In the genomic region with DNA sequence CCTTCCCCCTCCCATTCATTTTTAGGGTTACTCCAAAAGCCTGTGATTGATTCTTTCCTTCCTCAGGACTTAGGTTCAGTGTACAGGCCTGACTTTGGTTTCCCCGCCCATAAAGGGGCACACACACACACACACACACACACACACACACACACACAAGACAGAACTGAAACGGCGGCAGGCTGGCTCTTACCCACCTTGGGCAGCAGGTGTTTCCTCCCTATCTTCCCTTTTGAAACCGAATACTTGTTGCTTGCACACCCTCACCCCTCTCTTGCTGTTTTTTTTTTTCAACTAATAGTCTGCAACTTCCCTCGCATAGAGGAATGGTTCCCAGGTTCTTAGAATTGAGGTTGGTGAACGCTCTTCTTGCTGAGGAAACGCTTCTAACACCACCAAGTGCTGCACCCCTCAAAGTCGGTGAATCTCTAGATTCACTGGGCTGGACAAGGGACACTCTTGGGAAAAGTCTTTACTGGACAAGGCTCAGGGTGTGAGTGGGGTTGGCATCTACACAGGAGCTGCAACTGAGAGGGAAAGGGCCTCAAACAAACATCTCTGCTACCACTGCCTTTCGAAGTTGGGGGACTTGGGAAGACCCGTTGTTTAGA, we compare ENCODE assay signal across 9 mouse cellular contexts. TPM values are rescaled to one million over a fixed set of nuclear protein-coding genes. Genes with fewer than 3 reads are reported as not detected.
A peak's percentile ranks its signal among the peaks of the same experiment; 100 is the strongest.
DNase-seq lines count a peak whose midpoint lies in the region; ATAC-seq lines count a peak whose summit lies in the region.
"Had no signal": no experiment of that assay in that cellular context is flagged by ENCODE, and none has a peak within 500 bp of the region (broad histone marks: within the 10 kb centered on the region; RNA-seq: fewer than 3 reads in every experiment).

No protein-coding gene starts in this region.

- peaks cover 54% of the 10 kb centered on the region for H3K4me1 ChIP-seq in limb, embryonic 15.5 days

- H3K4me2 ChIP-seq in limb, embryonic 15.5 days = peak overlapping the region; percentile 60

- peak; percentile 79 for DNase-seq in CD4-positive, CD25-positive, alpha-beta regulatory T cell, adult 2 months (ENCODE audit: low read depth, low spot score)
- DNase-seq in T-cell, adult 2 months (ENCODE audit: low spot score) = peak; percentile 70
- peak; percentile 82 for DNase-seq in naive thymus-derived CD4-positive, alpha-beta T cell, adult 2 months (ENCODE audit: low read depth)
- no peak for DNase-seq in yolk sac, embryonic 10.5 days (ENCODE audit: low spot score)
- DNase-seq in ovary, postnatal 10 days (ENCODE audit: low spot score) = no peak
- no peak for DNase-seq in layer of hippocampus, postnatal 25 days (ENCODE audit: extremely low spot score in 1 of 2, low spot score in 1 of 2)

- H3K36me3 ChIP-seq in limb, embryonic 15.5 days = peaks cover 27% of the 10 kb centered on the region

- WGBS in limb, embryonic 15.5 days = 8% methylated on average over 10 of the region's 10 CpGs

- no peaks in the 10 kb centered on the region for H3K27me3 ChIP-seq in limb, embryonic 15.5 days

- ATAC-seq in hematopoietic stem cell, adult 5-6 weeks (replicated peaks in 1 of 2; ENCODE audit: insufficient read depth in 1 of 2, low FRiP score in 2 of 2, low TSS enrichment in 1 of 2, low read depth in 1 of 2, poor library complexity in 2 of 2, severe bottlenecking in 2 of 2) = peak; percentile 52 to 65
- no peak; the same call in 1 of the 2 replicates for ATAC-seq in limb, embryonic 15.5 days (ENCODE audit: insufficient number of reproducible peaks, low FRiP score, low TSS enrichment, low read depth)

- H3K27ac ChIP-seq in limb, embryonic 15.5 days = peak overlapping the region; percentile 97

- peak overlapping the region; percentile 91 for H3K9ac ChIP-seq in limb, embryonic 15.5 days

- no peaks in the 10 kb centered on the region for H3K9me3 ChIP-seq in limb, embryonic 15.5 days

- H3K4me3 ChIP-seq in limb, embryonic 15.5 days = peak overlapping the region; percentile 77

RNA-seq across cellular contexts. Expression of gene Mgat1, which starts 5.9 kb away (rescaled TPM):
- total RNA-seq in hematopoietic stem cell, adult 5-6 weeks (2017) = 50.9 and 100 TPM in 2 replicates
- 74.6 and 81.3 TPM in 2 replicates for polyA plus RNA-seq in limb, embryonic 15.5 days (2015; fragmentation: Nextera tagmentation; extraction: Ambion mirVana)
- 10 to 100 TPM; 54.4 to 57.0 TPM for total RNA-seq in layer of hippocampus, postnatal 25 days (2021)

RNA-seq across cellular contexts. Expression of gene Olfr1393, which starts 28.2 kb away (rescaled TPM):
- total RNA-seq in hematopoietic stem cell, adult 5-6 weeks (2017) = not detected in 2 replicates
- not detected in 2 replicates for polyA plus RNA-seq in limb, embryonic 15.5 days (2015; fragmentation: Nextera tagmentation; extraction: Ambion mirVana)
- total RNA-seq in layer of hippocampus, postnatal 25 days (2021) = not detected

RNA-seq across cellular contexts. Expression of gene Olfr1392, which starts 35.2 kb away (rescaled TPM):
- total RNA-seq in hematopoietic stem cell, adult 5-6 weeks (2017) = not detected in 2 replicates
- 0.10 and 0.11 TPM in 2 replicates for polyA plus RNA-seq in limb, embryonic 15.5 days (2015; fragmentation: Nextera tagmentation; extraction: Ambion mirVana)
- total RNA-seq in layer of hippocampus, postnatal 25 days (2021) = not detected
- total RNA-seq: heart, postnatal 36 days had no signal

RNA-seq across cellular contexts. Expression of gene Zfp62, which starts 46.8 kb away (rescaled TPM):
- total RNA-seq in hematopoietic stem cell, adult 5-6 weeks (2017) = 144 and 155 TPM in 2 replicates
- polyA plus RNA-seq in limb, embryonic 15.5 days (2015; fragmentation: Nextera tagmentation; extraction: Ambion mirVana) = 33.8 and 36.9 TPM in 2 replicates
- 10 to 100 TPM; 37.9 to 39.3 TPM for total RNA-seq in layer of hippocampus, postnatal 25 days (2021)

RNA-seq across cellular contexts. Expression of gene Olfr10, which starts 54.6 kb away (rescaled TPM):
- not detected in 2 replicates for total RNA-seq in hematopoietic stem cell, adult 5-6 weeks (2017)
- polyA plus RNA-seq in limb, embryonic 15.5 days (2015; fragmentation: Nextera tagmentation; extraction: Ambion mirVana) = not detected in 2 replicates
- not detected for total RNA-seq in layer of hippocampus, postnatal 25 days (2021)
- total RNA-seq: heart, postnatal 36 days had no signal

Comparison
In these comparisons a context has a peak if more than half of its experiments do, and no peak if none do; other contexts are left out.
1. DNase-seq: peak in CD4-positive, CD25-positive, alpha-beta regulatory T cell, adult 2 months (single experiment), T-cell, adult 2 months (single experiment) and naive thymus-derived CD4-positive, alpha-beta T cell, adult 2 months (single experiment); none in yolk sac, embryonic 10.5 days (single experiment), ovary, postnatal 10 days (single experiment) and layer of hippocampus, postnatal 25 days (0 of 2).